Mouse (Mus musculus) forebrain, embryonic 16.5 days (tissue): ENCODE results near the gene Hjurp. TPM values are rescaled to one million over a fixed set of nuclear protein-coding genes. Genes with fewer than 3 reads are reported as not detected.

Experiments
- ATAC-seq: fragments of 200-750 bp; cut with Nextera tagmentation; 2 replicates; pipeline ENCODE4 v1.8.0; 2017; ENCODE audit warnings: mild to moderate bottlenecking, moderate library complexity
- H3K27ac ChIP-seq: fragments of 300-500 bp; sonication (generic); 2 replicates; pipeline ENCODE4 v1.5.1; 2014; ENCODE audit warnings: low read length, control low read depth
- H3K27me3 ChIP-seq: fragments of 300-500 bp; sonication (generic); replicated peaks from 2 replicates; pipeline ENCODE4 v1.6.1; 2014; ENCODE audit warnings: low read length; ENCODE audit not compliant: control insufficient read depth, insufficient read depth
- H3K36me3 ChIP-seq: fragments of 300-500 bp; sonication (generic); 2 replicates; pipeline ENCODE4 v1.6.1; 2014; ENCODE audit not compliant: control insufficient read depth, insufficient read depth
- H3K4me1 ChIP-seq: fragments of 300-500 bp; sonication (generic); replicated peaks from 2 replicates; pipeline ENCODE4 v1.6.1; 2014; ENCODE audit warnings: low read length; ENCODE audit not compliant: control insufficient read depth, insufficient read depth
- H3K4me2 ChIP-seq: fragments of 300-500 bp; sonication (generic); 2 replicates; pipeline ENCODE4 v1.6.1; 2014; ENCODE audit warnings: mild to moderate bottlenecking, low read length, control low read depth
- H3K4me3 ChIP-seq: fragments of 300-500 bp; sonication (generic); replicated peaks from 2 replicates; pipeline ENCODE4 v1.5.1; 2014; ENCODE audit warnings: mild to moderate bottlenecking, low read length, control low read depth
- H3K9ac ChIP-seq: fragments of 300-500 bp; sonication (generic); replicated peaks from 2 replicates; pipeline ENCODE4 v1.6.1; 2014; ENCODE audit warnings: low read depth, low read length, control low read depth
- H3K9me3 ChIP-seq: fragments of 300-500 bp; sonication (generic); 2 replicates; pipeline ENCODE4 v1.6.1; 2016; ENCODE audit warnings: low read length; ENCODE audit not compliant: control insufficient read depth
- WGBS: fragments of 180-500 bp; shearing (Covaris S2); extraction: QIAGEN DNeasy Blood & Tissue Kit; methylation state at CpG from one replicate; pipeline ENCODE4 v1.1.7; 2014; 5-methylcytosine and 5-hydroxymethylcytosine counted together
- polyA plus RNA-seq: library from polyadenylated mRNA; unstranded; fragments of >200 nt; fragmentation: Nextera tagmentation; extraction: Ambion mirVana; gene quantifications from 2 replicates; pipeline ENCODE4 v1.2.1, GENCODE M21; 2015

Gene Hjurp
- polyA plus RNA-seq, 1 experiment from 2014 or later = 121 TPM

DNA sequence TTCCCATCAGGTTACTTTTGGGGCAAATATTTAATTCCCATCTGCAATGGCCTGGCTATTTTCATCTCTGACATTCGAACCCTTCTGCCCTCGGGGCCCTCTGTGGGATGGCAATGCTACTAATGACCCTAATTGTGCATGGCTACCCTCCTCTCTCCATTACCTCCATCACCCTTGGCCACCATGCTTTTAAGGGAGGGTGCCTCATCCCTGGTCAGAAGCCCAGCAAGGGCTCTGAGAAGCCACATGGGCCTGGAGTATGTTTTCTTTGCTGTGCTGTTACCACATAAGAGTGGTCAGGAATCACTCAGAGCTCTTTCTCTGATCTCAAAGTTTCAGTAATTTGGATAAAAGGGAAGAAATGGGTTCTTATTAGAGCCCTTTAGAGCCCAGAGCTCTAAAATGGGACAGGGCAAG lies 22.1 kb upstream of the Hjurp start:
- WGBS = 87% methylated on average over 2 of the region's 2 CpGs
- no peak overlapping the region for H3K27ac ChIP-seq
- peaks cover 50% of the 10 kb centered on the region for H3K9me3 ChIP-seq
- no peaks in the 10 kb centered on the region for H3K36me3 ChIP-seq
- no peaks in the 10 kb centered on the region for H3K27me3 ChIP-seq
- H3K4me2 ChIP-seq = no peak overlapping the region
- no peak overlapping the region for H3K9ac ChIP-seq
- H3K4me3 ChIP-seq = no peak overlapping the region
- H3K4me1 ChIP-seq = no peaks in the 10 kb centered on the region
- no peak for ATAC-seq

DNA sequence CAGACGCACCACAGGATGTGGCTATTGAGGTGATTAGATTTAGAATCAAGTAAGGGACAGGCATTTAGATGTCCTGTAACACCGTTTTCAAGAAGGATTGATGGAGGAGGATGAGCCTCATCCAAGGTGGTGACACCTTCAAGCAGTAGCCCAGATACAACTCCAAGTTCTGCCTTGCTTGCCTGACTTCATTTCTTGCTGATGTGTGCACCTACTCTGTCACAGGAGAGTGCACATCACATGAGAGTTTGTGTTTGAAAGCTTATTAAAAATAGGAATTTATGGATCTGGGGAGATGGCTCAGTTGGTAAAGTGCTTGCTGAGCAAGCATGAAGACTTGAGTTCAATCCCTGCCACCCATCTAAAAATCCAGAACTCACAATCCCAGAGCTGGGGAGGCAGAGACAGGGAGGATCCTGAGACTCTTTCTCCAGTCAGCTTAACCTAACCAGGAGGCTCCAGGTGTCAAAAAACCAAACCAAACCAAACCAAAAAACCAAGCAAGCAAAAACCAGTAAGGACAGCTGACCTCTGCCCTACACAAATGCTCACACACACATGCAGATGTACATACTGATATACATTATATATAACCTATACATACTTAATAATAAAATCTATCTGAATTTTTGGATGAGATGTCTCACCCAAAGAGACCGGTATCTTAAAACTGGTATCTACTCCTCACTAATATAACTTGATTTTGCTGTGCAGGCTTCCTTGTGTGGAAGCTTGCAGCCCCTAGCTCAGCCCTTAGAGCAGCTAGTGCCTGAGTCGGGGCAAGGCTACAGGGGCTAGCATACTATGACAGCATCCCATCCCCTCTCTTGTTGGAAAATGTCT lies 21.5 kb upstream of the Hjurp start:
- H3K9ac ChIP-seq = no peak overlapping the region
- H3K9me3 ChIP-seq = peaks cover 43% of the 10 kb centered on the region
- H3K27me3 ChIP-seq = no peaks in the 10 kb centered on the region
- H3K4me2 ChIP-seq = no peak overlapping the region
- no peak for ATAC-seq
- H3K27ac ChIP-seq = no peak overlapping the region
- 66% methylated on average over 4 of the region's 4 CpGs for WGBS
- H3K4me1 ChIP-seq = no peaks in the 10 kb centered on the region
- H3K4me3 ChIP-seq = no peak overlapping the region
- no peaks in the 10 kb centered on the region for H3K36me3 ChIP-seq

DNA sequence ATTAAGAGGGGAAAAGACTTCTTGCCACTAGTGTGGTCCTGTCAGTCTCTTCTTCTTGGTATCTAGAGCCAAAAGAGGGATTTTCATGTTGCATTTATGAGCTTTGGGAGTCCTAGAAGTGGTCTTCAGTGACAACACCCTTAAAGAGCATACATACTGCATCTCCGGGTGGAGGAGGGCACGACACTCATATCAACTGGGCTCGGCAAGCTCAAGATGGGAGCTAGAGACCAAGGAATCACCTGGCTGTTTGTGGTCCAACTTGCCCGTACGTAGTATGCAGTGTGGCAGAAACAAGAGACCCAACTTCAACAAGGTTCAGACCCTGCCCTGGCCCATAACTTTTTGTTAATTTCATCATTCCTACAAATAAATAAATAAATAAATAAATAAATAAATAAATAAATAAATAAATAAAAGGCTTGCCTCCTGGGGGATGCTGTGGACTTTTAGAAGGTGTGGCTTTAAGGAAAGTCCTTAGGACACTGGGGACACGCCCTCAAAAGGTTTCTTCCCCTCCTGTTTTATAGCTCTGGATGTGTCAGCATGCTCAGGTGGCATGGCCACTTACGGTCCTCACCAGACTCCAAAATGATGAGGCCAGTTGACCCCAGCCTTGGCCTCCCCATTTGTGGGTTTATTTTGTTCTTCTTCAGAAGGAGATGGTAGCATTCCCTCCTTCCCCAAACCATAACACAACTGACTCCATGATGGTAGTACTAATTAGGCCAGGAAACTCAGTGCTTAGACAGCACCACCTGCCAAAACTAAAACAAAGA lies 20.2 kb upstream of the Hjurp start:
- no peak for ATAC-seq
- Histone ChIP-seq H3K27me3 (no peaks in the 10 kb centered on the region), H3K4me2 (no peak overlapping the region), H3K36me3 (no peaks in the 10 kb centered on the region), H3K4me3 (no peak overlapping the region), H3K27ac (no peak overlapping the region), H3K4me1 (no peaks in the 10 kb centered on the region), H3K9me3 (peaks cover 34% of the 10 kb centered on the region), H3K9ac (no peak overlapping the region)
- WGBS = 67% methylated on average over 7 of the region's 7 CpGs

DNA sequence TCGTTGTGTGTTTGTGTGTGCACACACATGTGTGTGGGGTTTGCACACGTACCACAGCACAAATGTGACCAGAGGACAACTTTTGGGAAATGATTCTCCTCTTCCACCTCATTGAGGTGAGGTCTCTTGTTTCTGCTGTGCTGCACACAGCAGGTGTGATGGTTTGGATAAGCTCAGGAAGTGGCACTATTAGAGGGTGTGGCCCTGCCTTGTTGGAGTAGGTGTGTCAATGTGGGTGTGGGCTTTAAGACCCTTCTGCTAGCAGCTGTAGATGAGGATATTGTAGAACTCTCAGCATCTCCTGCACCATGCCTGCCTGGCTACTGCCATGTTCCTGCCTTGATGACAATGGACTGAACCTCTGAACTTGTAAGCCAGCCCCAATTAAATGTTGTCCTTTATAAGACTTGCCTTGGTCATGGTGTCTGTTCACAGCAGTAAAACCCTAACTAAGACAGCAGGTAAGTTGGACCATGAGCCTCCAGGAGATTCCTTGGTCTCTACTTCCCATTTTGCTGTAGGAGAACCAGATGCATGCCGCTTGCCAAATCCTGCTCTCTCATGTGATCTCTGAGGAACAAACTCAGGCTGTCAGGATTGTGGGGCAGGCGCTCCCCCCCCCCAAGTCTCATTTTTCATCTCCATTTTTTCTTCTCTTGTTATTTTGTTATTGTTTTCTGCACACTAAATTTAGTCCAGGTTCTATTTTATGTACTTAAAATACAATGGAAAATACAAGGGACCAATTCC lies 18.9 kb upstream of the Hjurp start:
- ATAC-seq = no peak
- WGBS = 75% methylated on average over 4 of the region's 4 CpGs
- no peaks in the 10 kb centered on the region for H3K27me3 ChIP-seq

DNA sequence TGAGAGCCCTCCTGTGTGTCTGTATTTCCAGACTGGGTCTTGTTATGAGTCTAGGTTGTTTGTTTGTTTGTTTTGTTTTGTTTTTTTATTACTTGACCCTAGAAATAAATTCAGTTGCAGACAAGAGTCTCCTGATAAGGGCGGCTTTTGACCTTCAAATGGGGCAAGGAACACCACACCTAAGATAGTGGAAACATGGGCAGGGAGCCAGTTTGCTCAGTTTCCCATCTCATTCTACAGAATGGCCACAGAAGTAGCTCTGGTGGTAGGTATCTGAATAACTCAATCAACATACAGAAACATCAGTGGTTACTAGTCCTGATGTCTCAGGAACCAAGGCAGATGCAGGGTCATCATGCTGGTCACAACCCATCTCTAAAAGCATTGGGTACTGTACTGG lies 17.2 kb upstream of the Hjurp start:
- H3K27ac ChIP-seq = no peak overlapping the region
- no peaks in the 10 kb centered on the region for H3K36me3 ChIP-seq
- WGBS = 26% methylated on average over 1 of the region's 1 CpGs
- H3K9me3 ChIP-seq = peaks cover 37% of the 10 kb centered on the region
- no peaks in the 10 kb centered on the region for H3K27me3 ChIP-seq
- no peaks in the 10 kb centered on the region for H3K4me1 ChIP-seq
- H3K4me2 ChIP-seq = no peak overlapping the region
- ATAC-seq = no peak
- no peak overlapping the region for H3K9ac ChIP-seq
- H3K4me3 ChIP-seq = no peak overlapping the region

More for the DNA sequence above, 18.9 kb upstream of the Hjurp start:
- Histone ChIP-seq H3K9ac (no peak overlapping the region), H3K36me3 (no peaks in the 10 kb centered on the region), H3K9me3 (peaks cover 38% of the 10 kb centered on the region), H3K27ac (no peak overlapping the region), H3K4me2 (no peak overlapping the region), H3K4me1 (no peaks in the 10 kb centered on the region), H3K4me3 (no peak overlapping the region)

DNA sequence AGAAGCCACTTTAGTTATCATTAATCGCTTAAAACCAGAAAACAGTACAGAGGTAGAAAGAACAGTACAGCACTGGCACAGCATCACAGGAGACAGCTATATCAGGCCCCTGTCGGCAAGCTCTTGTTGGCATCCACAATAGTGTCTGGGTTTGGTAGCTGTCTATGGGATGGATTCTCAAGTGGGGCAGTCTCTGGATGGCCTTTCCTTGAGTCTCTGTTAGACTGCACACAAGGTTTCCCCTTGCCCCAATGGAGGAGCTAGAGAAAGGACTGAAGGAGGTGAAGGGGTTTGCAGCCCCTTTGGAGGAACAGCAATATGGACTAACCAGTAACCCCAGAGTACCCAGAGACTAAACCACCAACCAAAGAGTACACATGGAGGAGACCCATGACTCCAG lies 14.6 kb upstream of the Hjurp start:
- no peak for ATAC-seq
- Histone ChIP-seq H3K9me3 (peaks cover 45% of the 10 kb centered on the region), H3K4me3 (no peak overlapping the region), H3K27ac (no peak overlapping the region), H3K27me3 (no peaks in the 10 kb centered on the region), H3K4me1 (no peaks in the 10 kb centered on the region), H3K9ac (no peak overlapping the region), H3K36me3 (no peaks in the 10 kb centered on the region), H3K4me2 (no peak overlapping the region)
- 53% methylated on average over 2 of the region's 2 CpGs for WGBS

DNA sequence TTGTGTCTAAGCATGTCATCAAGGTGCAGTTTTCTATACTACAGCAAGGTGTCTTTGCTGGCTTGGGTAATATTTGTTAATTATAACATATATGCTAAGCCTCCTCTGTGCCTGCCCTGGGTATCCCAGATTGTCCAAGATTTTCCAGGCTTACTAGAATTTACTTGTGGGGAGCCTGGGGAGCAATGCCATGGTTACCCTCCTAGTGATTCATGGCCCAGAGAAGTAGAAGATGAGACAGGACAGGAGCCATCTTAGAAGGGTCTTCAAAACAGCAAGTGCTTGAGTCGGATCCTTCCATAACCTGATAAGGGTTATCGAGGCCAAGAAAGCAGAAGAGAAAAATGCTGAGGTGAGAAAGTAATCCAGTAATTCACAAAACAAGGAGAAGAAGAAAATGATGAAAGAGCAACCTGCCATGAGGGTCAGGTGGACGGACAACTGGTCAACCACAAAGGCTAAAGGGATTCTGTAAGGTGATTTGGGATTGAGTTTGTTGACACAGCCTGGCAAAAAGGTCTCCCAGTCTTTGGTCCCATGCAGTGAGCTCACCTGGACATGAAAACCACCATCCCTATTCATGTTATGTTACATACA lies 14.1 kb upstream of the Hjurp start:
- 65% methylated on average over 3 of the region's 3 CpGs for WGBS
- no peak overlapping the region for H3K27ac ChIP-seq
- no peak overlapping the region for H3K4me2 ChIP-seq
- ATAC-seq = no peak
- H3K9ac ChIP-seq = no peak overlapping the region
- H3K36me3 ChIP-seq = no peaks in the 10 kb centered on the region
- H3K4me1 ChIP-seq = no peaks in the 10 kb centered on the region
- no peak overlapping the region for H3K4me3 ChIP-seq
- H3K27me3 ChIP-seq = no peaks in the 10 kb centered on the region
- H3K9me3 ChIP-seq = peaks cover 49% of the 10 kb centered on the region

DNA sequence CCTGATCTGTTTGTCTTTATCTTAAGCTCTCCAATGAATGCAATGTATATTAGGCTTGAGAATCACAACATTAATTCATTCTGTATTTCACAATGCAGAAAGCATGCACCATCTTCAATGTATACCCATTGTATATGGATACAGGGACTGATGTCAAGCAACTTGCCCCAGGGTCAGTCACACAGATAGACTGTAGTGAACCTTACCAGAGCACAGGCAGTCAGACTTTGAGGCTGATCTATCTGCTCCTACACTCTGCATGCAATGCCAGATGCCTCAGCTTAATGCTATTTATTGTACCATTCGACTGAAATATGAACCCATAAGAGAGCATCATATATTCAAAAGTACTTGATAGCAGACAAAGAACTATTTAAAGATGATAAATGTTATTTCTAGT lies 13.1 kb upstream of the Hjurp start:
- 65% methylated on average over 1 of the region's 1 CpGs for WGBS
- no peaks in the 10 kb centered on the region for H3K36me3 ChIP-seq
- H3K4me2 ChIP-seq = no peak overlapping the region
- H3K4me3 ChIP-seq = no peak overlapping the region
- no peaks in the 10 kb centered on the region for H3K4me1 ChIP-seq
- H3K27me3 ChIP-seq = no peaks in the 10 kb centered on the region
- no peak overlapping the region for H3K27ac ChIP-seq
- ATAC-seq = no peak
- peaks cover 42% of the 10 kb centered on the region for H3K9me3 ChIP-seq
- no peak overlapping the region for H3K9ac ChIP-seq

DNA sequence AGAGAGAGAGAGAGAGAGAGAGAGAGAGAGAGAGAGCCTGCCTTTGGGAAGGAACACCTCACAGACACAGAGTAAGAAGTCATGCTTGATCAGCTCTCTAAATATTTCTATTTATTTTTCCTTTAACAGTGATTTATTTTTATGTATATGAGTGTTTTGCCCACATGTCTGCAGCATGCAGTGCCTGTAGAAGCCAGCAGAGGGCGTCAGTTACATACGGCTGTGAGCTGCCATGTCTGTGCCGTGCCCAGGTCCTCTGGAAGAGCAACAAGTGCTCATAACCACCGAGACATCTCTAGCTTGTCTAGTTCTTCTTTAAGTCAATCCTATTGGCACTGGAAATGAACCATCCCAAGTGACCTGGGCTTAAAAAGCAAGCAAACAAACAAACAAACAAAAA lies 12.5 kb upstream of the Hjurp start:
- no peak for ATAC-seq
- 41% methylated on average over 4 of the region's 4 CpGs for WGBS
- H3K9me3 ChIP-seq = peaks cover 42% of the 10 kb centered on the region
- H3K4me1 ChIP-seq = no peaks in the 10 kb centered on the region
- H3K4me3 ChIP-seq = no peak overlapping the region
- no peak overlapping the region for H3K27ac ChIP-seq
- no peaks in the 10 kb centered on the region for H3K27me3 ChIP-seq
- H3K4me2 ChIP-seq = no peak overlapping the region
- H3K36me3 ChIP-seq = no peaks in the 10 kb centered on the region
- H3K9ac ChIP-seq = no peak overlapping the region
